ENCODE assay signal across 11 mouse cellular contexts in genomic region chr19:52738946-52739345, GRCm38 (mm10).
"Had no signal": no experiment of that assay in that cellular context is flagged by ENCODE, and none has a peak within 500 bp of the region (broad histone marks: within the 10 kb centered on the region; RNA-seq: fewer than 3 reads in every experiment).

No protein-coding gene starts in this region.

- DNase-seq: liver, embryonic 13.5 days; liver, postnatal 0 days; lung, adult 2 months; lung, postnatal 14 days; lung, postnatal 36 days; thymus, adult 18-20 months; thymus, postnatal 14 days; thymus, postnatal 36 days had no signal

- ATAC-seq: liver, postnatal 0 days; lung, postnatal 0 days; midbrain, embryonic 13.5 days; midbrain, embryonic 15.5 days had no signal
